Comparison of ENCODE assay signal across 13 mouse cellular contexts in the genomic region with DNA sequence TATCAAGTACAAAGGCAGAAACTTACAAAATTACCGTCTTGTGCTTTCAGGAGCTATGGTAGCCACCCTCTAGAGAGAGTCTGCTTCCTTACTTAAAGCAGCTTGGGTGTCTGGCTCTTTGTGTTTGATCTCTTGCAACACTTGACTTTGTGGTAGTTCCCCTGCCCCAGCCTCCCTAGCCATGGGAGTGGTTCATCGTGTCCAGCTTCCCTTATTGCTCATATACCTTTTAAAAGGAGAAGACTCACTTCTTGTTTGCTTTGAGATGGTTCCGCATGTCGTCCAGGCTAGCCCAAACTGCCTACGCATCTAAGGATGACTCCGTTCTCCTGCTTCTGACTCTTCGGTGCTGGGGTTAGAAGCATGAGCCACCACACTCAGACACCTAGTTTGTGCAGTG. TPM values are rescaled to one million over a fixed set of nuclear protein-coding genes. Genes with fewer than 3 reads are reported as not detected.
DNase-seq lines count a peak whose midpoint lies in the region; ATAC-seq lines count a peak whose summit lies in the region.
"Had no signal": no experiment of that assay in that cellular context is flagged by ENCODE, and none has a peak within 500 bp of the region (broad histone marks: within the 10 kb centered on the region; RNA-seq: fewer than 3 reads in every experiment).

No protein-coding gene starts in this region.

- no peaks in the 10 kb centered on the region for H3K9me3 ChIP-seq in liver, embryonic 12.5 days (replicated peaks)
- no peaks in the 10 kb centered on the region for H3K9me3 ChIP-seq in hindbrain, embryonic 11.5 days (ENCODE audit: control insufficient read depth, low read length)
- H3K9me3 ChIP-seq: heart, embryonic 13.5 days had no signal

- ATAC-seq in liver, embryonic 12.5 days: no peak
- ATAC-seq in hindbrain, embryonic 11.5 days (ENCODE audit: low FRiP score): no peak

- peak overlapping the region; percentile 71 for H3K4me3 ChIP-seq in liver, embryonic 12.5 days
- no peak overlapping the region for H3K4me3 ChIP-seq in macrophage (ENCODE audit: inconsistent target)
- no peak overlapping the region for H3K4me3 ChIP-seq in hindbrain, embryonic 11.5 days (ENCODE audit: low read depth, low read length)
- H3K4me3 ChIP-seq: layer of hippocampus, adult 2 months had no signal

- peak overlapping the region; percentile 88; the same call in 1 of the 2 replicates for H3K9ac ChIP-seq in liver, embryonic 12.5 days
- no peak overlapping the region for H3K9ac ChIP-seq in hindbrain, embryonic 11.5 days (ENCODE audit: low read depth, low read length)
- H3K9ac ChIP-seq: hindbrain, embryonic 14.5 days had no signal

- 80% methylated on average over 7 of the region's 7 CpGs for WGBS in liver, embryonic 12.5 days (ENCODE audit: insufficient replicate concordance)
- WGBS in macrophage (ENCODE audit: missing documents): 22% methylated on average over 7 of the region's 7 CpGs
- 97% methylated on average over 7 of the region's 7 CpGs for WGBS in hindbrain, embryonic 11.5 days

- H3K79me2 ChIP-seq in macrophage (ENCODE audit: inconsistent target): no peaks in the 10 kb centered on the region

- H3K4me2 ChIP-seq in liver, embryonic 12.5 days: peak overlapping the region; percentile 89
- H3K4me2 ChIP-seq in hindbrain, embryonic 11.5 days (replicated peaks; ENCODE audit: low read depth, low read length): no peak overlapping the region

- peak overlapping the region; percentile 65 for H3K27ac ChIP-seq in liver, embryonic 12.5 days
- H3K27ac ChIP-seq in macrophage: peak overlapping the region; percentile 25
- no peak overlapping the region for H3K27ac ChIP-seq in hindbrain, embryonic 11.5 days (ENCODE audit: low read depth, low read length)
- H3K27ac ChIP-seq: heart, embryonic 13.5 days; hindbrain, embryonic 14.5 days; layer of hippocampus, adult 2 months had no signal

- peaks cover 46% of the 10 kb centered on the region for H3K4me1 ChIP-seq in liver, embryonic 12.5 days
- H3K4me1 ChIP-seq in hindbrain, embryonic 11.5 days (replicated peaks; ENCODE audit: control insufficient read depth, insufficient read depth, low read length): no peaks in the 10 kb centered on the region

- DNase-seq in 416B (ENCODE audit: low read depth) (peak; percentile 70), A20 (ENCODE audit: low read depth, low spot score) (peak; percentile 32)
- DNase-seq in hindbrain, embryonic 11.5 days (ENCODE audit: low spot score): no peak
- DNase-seq in cerebellum, adult 9-10 months: no peak
- DNase-seq in adrenal gland, adult 2 months: no peak
- DNase-seq: cerebellum, adult 9-11 months; kidney, adult 2 months; right cerebral cortex, postnatal 25 days had no signal

- peaks cover 49% of the 10 kb centered on the region for H3K36me3 ChIP-seq in liver, embryonic 12.5 days
- no peaks in the 10 kb centered on the region; the same call in 1 of the 2 replicates for H3K36me3 ChIP-seq in macrophage (ENCODE audit: inconsistent target)
- H3K36me3 ChIP-seq in hindbrain, embryonic 11.5 days (ENCODE audit: control insufficient read depth, insufficient read depth, low read length): no peaks in the 10 kb centered on the region

- H3K27me3 ChIP-seq in liver, embryonic 12.5 days (replicated peaks): no peaks in the 10 kb centered on the region
- no peaks in the 10 kb centered on the region for H3K27me3 ChIP-seq in hindbrain, embryonic 11.5 days (ENCODE audit: control insufficient read depth, insufficient read depth, low read length)
- H3K27me3 ChIP-seq: heart, embryonic 13.5 days had no signal

RNA-seq across cellular contexts. Expression of a gene that starts 1.7 kb away (rescaled TPM):
- 40.3 and 40.6 TPM in 2 replicates for polyA plus RNA-seq in liver, embryonic 12.5 days (2016; fragmentation: Nextera tagmentation; extraction: Ambion mirVana)
- 10 to 100 TPM in 17 of 26 experiments, 1 to 10 TPM in 9; 1.8 to 46.4 (median 16.0) TPM for total RNA-seq in macrophage (2018; cell fraction: chromatin; rRNA removed)
- 1 to 10 TPM in 25 of 26 experiments, under 1 TPM in 1; 0.62 to 6.4 (median 3.5) TPM for total RNA-seq in macrophage (2018; cell fraction: cytosol; rRNA removed)
- total RNA-seq in macrophage (2018; cell fraction: nucleus; rRNA removed): 10 to 100 TPM in 13 of 26 experiments, 1 to 10 TPM in 13; 2.1 to 41.7 (median 9.8) TPM
- 5.2 to 7.5 TPM (median 5.8 TPM) in 3 replicates for polyA plus RNA-seq in macrophage (2018)
- polyA plus RNA-seq in hindbrain, embryonic 11.5 days (2014; fragmentation: Nextera tagmentation; extraction: Ambion mirVana): 18.7 and 18.9 TPM in 2 replicates
- 1 to 10 TPM in 1 of 2 experiments, under 1 TPM in 1; 0.83 to 1.2 TPM for total RNA-seq in adrenal gland, adult 2 months (2021)
- 0.48 and 0.61 TPM in 2 replicates for polyA plus RNA-seq in adrenal gland, adult 2 months (2012; rRNA removed)

RNA-seq across cellular contexts. Expression of a gene that starts 28.1 kb away (rescaled TPM):
- polyA plus RNA-seq in liver, embryonic 12.5 days (2016; fragmentation: Nextera tagmentation; extraction: Ambion mirVana): 11.9 and 12.4 TPM in 2 replicates
- 10 to 100 TPM in 9 of 26 experiments, 1 to 10 TPM in 17; 1.2 to 23.0 (median 6.8) TPM for total RNA-seq in macrophage (2018; cell fraction: chromatin; rRNA removed)
- total RNA-seq in macrophage (2018; cell fraction: cytosol; rRNA removed): 10 to 100 TPM in 24 of 26 experiments, 1 to 10 TPM in 2; 8.5 to 19.0 (median 14.5) TPM
- total RNA-seq in macrophage (2018; cell fraction: nucleus; rRNA removed): 10 to 100 TPM in 9 of 26 experiments, 1 to 10 TPM in 17; 3.0 to 18.9 (median 8.2) TPM
- 10.9 to 14.1 TPM (median 13.0 TPM) in 3 replicates for polyA plus RNA-seq in macrophage (2018)
- polyA plus RNA-seq in hindbrain, embryonic 11.5 days (2014; fragmentation: Nextera tagmentation; extraction: Ambion mirVana): 11.6 and 12.9 TPM in 2 replicates
- 10 to 100 TPM; 42.9 to 44.6 TPM for total RNA-seq in adrenal gland, adult 2 months (2021)
- polyA plus RNA-seq in adrenal gland, adult 2 months (2012; rRNA removed): 46.5 and 46.8 TPM in 2 replicates

RNA-seq across cellular contexts. Expression of a gene that starts 31.5 kb away (rescaled TPM):
- polyA plus RNA-seq in liver, embryonic 12.5 days (2016; fragmentation: Nextera tagmentation; extraction: Ambion mirVana): 4.1 and 4.2 TPM in 2 replicates
- 100 to 1,000 TPM in 3 of 26 experiments, 10 to 100 TPM in 23; 16.3 to 105 (median 57.5) TPM for total RNA-seq in macrophage (2018; cell fraction: chromatin; rRNA removed)
- 10 to 100 TPM in 8 of 26 experiments, 1 to 10 TPM in 18; 3.6 to 12.5 (median 8.4) TPM for total RNA-seq in macrophage (2018; cell fraction: cytosol; rRNA removed)
- 10 to 100 TPM in 25 of 26 experiments, 1 to 10 TPM in 1; 9.3 to 67.3 (median 25.7) TPM for total RNA-seq in macrophage (2018; cell fraction: nucleus; rRNA removed)
- polyA plus RNA-seq in macrophage (2018): 9.7 to 10.9 TPM (median 10.0 TPM) in 3 replicates
- 24.8 and 35.0 TPM in 2 replicates for polyA plus RNA-seq in hindbrain, embryonic 11.5 days (2014; fragmentation: Nextera tagmentation; extraction: Ambion mirVana)
- total RNA-seq in adrenal gland, adult 2 months (2021): 10 to 100 TPM; 11.2 to 16.3 TPM
- 1.9 and 2.1 TPM in 2 replicates for polyA plus RNA-seq in adrenal gland, adult 2 months (2012; rRNA removed)

RNA-seq across cellular contexts. Expression of a gene that starts 39.8 kb away (rescaled TPM):
- polyA plus RNA-seq in liver, embryonic 12.5 days (2016; fragmentation: Nextera tagmentation; extraction: Ambion mirVana): 3.6 and 4.6 TPM in 2 replicates
- 1 to 10 TPM in 9 of 26 experiments, under 1 TPM in 12, not detected in 5; 0.04 to 2.3 (median 0.88) TPM for total RNA-seq in macrophage (2018; cell fraction: chromatin; rRNA removed)
- total RNA-seq in macrophage (2018; cell fraction: cytosol; rRNA removed): under 1 TPM; 0.03 to 0.73 (median 0.21) TPM
- total RNA-seq in macrophage (2018; cell fraction: nucleus; rRNA removed): 1 to 10 TPM in 5 of 26 experiments, under 1 TPM in 19, not detected in 2; 0.06 to 1.9 (median 0.39) TPM
- 0.04 to 0.12 TPM (median 0.04 TPM) in 3 replicates for polyA plus RNA-seq in macrophage (2018)
- polyA plus RNA-seq in hindbrain, embryonic 11.5 days (2014; fragmentation: Nextera tagmentation; extraction: Ambion mirVana): 32.9 and 41.5 TPM in 2 replicates
- 1 to 10 TPM; 2.7 to 3.0 TPM for total RNA-seq in adrenal gland, adult 2 months (2021)
- 0.44 and 0.52 TPM in 2 replicates for polyA plus RNA-seq in adrenal gland, adult 2 months (2012; rRNA removed)

Comparison
In these comparisons a context has a peak if more than half of its experiments do, and no peak if none do; other contexts are left out.
1. DNase-seq: peak in 416B (single experiment) and A20 (single experiment); none in hindbrain, embryonic 11.5 days (single experiment), cerebellum, adult 9-10 months (single experiment) and adrenal gland, adult 2 months (single experiment).